Mouse (Mus musculus): ENCODE measurements around the gene Gpank1. TPM values are rescaled to one million over a fixed set of nuclear protein-coding genes. Genes with fewer than 3 reads are reported as not detected.

Gene Gpank1
- total and polyA plus RNA-seq, 3 experiments, result 40.4 to 44.7 TPM; not detected in 1

GRCm38 (mm10) chr17:35154616-35155015 lies 33.4 kb downstream of the Gpank1 start:
- no peak overlapping the region for H3K9ac ChIP-seq (ENCODE audit: control insufficient read depth, low read depth, low read length, poor library complexity, severe bottlenecking)
- H3K27me3 ChIP-seq (ENCODE audit: control insufficient read depth in 1 of 2, insufficient read depth in 2 of 2, low read length in 2 of 2), result no peaks in the 10 kb centered on the region
- DNase-seq (ENCODE audit: low read depth, low spot score), result no peak
- H3K36me3 ChIP-seq (ENCODE audit: control insufficient read depth in 1 of 2, insufficient read depth in 2 of 2, low read length in 2 of 2), result peaks cover 7 to 26% of the 10 kb centered on the region in 2 experiments
- TF ChIP-seq MXI1 (IDR thresholded peaks at IDR 0.05; ENCODE audit: low read depth, low read length) (no peak), CHD1 (IDR thresholded peaks at IDR 0.05; ENCODE audit: low read depth, low read length) (no peak), ZC3H11A (IDR thresholded peaks at IDR 0.05; ENCODE audit: low read depth, low read length) (no peak), POLR2A (IDR thresholded peaks at IDR 0.05; ENCODE audit: control insufficient read depth in 1 of 2, insufficient read depth in 1 of 2, low read depth in 1 of 2, low read length in 2 of 2, poor library complexity in 1 of 2) (peak in 1 of 2 experiments; percentile 28; a peak in 1 of 4 replicates), BHLHE40 (IDR thresholded peaks at IDR 0.05; ENCODE audit: borderline replicate concordance, low read depth, low read length) (no peak)
- no peaks in the 10 kb centered on the region for H3K4me1 ChIP-seq (ENCODE audit: control insufficient read depth in 1 of 2, insufficient read depth in 2 of 2, low read length in 2 of 2)
- no peaks in the 10 kb centered on the region for H3K9me3 ChIP-seq (replicated peaks; ENCODE audit: insufficient read depth, low read length)
- no peak overlapping the region for H3K27ac ChIP-seq (ENCODE audit: control insufficient read depth, low read depth, low read length)
- peaks cover 26% of the 10 kb centered on the region for H3K79me2 ChIP-seq (ENCODE audit: control insufficient read depth, insufficient read depth, low read length, poor library complexity)
- H3K4me3 ChIP-seq (ENCODE audit: control insufficient read depth in 1 of 2, insufficient read depth in 1 of 2, low read depth in 2 of 2, low read length in 2 of 2), result no peak overlapping the region

DNA sequence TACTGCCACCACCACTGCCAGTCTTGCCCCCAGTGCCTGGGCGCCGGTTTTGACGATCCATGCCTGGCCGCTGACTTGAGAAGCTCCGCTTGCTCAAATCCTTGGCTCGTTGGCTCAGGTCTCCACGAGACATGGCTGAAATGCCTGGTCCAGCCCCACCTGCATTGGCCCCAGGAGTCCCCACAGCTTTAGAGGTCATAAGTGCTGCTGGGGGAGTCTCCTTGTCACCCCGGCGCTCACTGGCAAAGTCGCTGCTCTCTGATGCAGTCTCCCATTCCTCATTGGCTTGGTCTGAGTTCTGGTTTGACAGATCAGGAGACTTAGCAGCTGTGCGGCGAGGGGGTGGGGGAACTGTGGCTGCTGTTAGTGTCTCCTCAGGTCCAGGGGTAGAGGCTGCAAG lies 34.2 kb downstream of the Gpank1 start:
- TF ChIP-seq MYC (IDR thresholded peaks at IDR 0.05; ENCODE audit: low read depth, low read length), result no peak
- TF ChIP-seq POLR2AphosphoS2 (IDR thresholded peaks at IDR 0.05; ENCODE audit: low read length), result 0 out of 2 replicates have a peak, but pooled peaks have one; percentile 3
- H3K9ac ChIP-seq (ENCODE audit: control insufficient read depth, low read depth, low read length, poor library complexity, severe bottlenecking), result no peak overlapping the region
- no peak for DNase-seq (ENCODE audit: low read depth, low spot score)
- peaks cover 33% of the 10 kb centered on the region for H3K79me2 ChIP-seq (ENCODE audit: control insufficient read depth, insufficient read depth, low read length, poor library complexity)
- H3K9me3 ChIP-seq (replicated peaks; ENCODE audit: insufficient read depth, low read length), result no peaks in the 10 kb centered on the region
- no peaks in the 10 kb centered on the region for H3K27me3 ChIP-seq (ENCODE audit: control insufficient read depth in 1 of 2, insufficient read depth in 2 of 2, low read length in 2 of 2)
- no peak overlapping the region for H3K4me3 ChIP-seq (ENCODE audit: control insufficient read depth in 1 of 2, insufficient read depth in 1 of 2, low read depth in 2 of 2, low read length in 2 of 2)
- peaks cover 6 to 32% of the 10 kb centered on the region in 2 experiments for H3K36me3 ChIP-seq (ENCODE audit: control insufficient read depth in 1 of 2, insufficient read depth in 2 of 2, low read length in 2 of 2)
- H3K4me1 ChIP-seq (ENCODE audit: control insufficient read depth in 1 of 2, insufficient read depth in 2 of 2, low read length in 2 of 2), result no peaks in the 10 kb centered on the region
- H3K27ac ChIP-seq (ENCODE audit: control insufficient read depth, low read depth, low read length), result no peak overlapping the region

DNA sequence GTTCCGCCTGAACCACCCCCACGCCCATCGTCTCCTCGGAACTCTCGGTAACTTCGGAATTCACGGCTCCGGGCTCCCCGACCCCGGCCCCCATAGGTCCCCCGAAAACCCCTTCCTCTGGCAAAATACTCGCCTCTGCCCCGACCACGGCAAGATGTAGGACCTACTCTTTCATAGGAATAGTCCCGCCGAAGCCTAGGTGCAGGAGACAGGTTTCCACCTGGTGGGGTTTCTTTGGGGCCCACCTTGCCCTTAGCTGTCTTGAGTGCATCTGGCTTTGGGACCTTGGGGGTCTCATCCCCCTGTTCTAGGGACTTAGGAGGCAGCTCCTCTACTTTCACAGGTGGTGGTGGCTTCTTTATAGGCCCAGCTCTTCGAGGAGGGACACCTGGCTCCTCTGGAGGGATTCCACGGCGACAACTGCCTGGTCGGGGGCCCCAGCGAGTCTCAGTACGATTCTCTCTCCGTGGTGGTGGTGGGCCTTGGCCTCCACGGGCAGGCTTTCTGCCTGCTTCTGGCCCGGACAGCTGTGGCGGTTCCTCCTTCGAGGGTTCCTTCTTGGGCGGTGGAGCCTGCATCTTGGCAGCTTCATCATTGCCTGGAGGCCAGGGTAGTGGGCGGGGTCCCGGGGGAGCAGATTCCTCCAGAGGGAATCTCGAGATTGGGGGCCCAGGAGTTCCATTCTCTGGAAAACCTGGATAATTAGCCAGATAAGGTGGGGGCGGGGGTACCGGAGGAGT lies 35.4 kb downstream of the Gpank1 start:
- Histone ChIP-seq H3K9me3 (replicated peaks; ENCODE audit: insufficient read depth, low read length) (no peaks in the 10 kb centered on the region), H3K4me3 (ENCODE audit: control insufficient read depth in 1 of 2, insufficient read depth in 1 of 2, low read depth in 2 of 2, low read length in 2 of 2) (no peak overlapping the region), H3K36me3 (ENCODE audit: control insufficient read depth in 1 of 2, insufficient read depth in 2 of 2, low read length in 2 of 2) (peaks cover 4 to 37% of the 10 kb centered on the region in 2 experiments; a peak in 3 of 4 replicates), H3K79me2 (ENCODE audit: control insufficient read depth, insufficient read depth, low read length, poor library complexity) (peaks cover 44% of the 10 kb centered on the region), H3K27me3 (ENCODE audit: control insufficient read depth in 1 of 2, insufficient read depth in 2 of 2, low read length in 2 of 2) (no peaks in the 10 kb centered on the region), H3K27ac (ENCODE audit: control insufficient read depth, low read depth, low read length) (no peak overlapping the region), H3K4me1 (ENCODE audit: control insufficient read depth in 1 of 2, insufficient read depth in 2 of 2, low read length in 2 of 2) (no peaks in the 10 kb centered on the region), H3K9ac (ENCODE audit: control insufficient read depth, low read depth, low read length, poor library complexity, severe bottlenecking) (no peak overlapping the region)
- no peak for TF ChIP-seq GATA1 (IDR thresholded peaks at IDR 0.05; ENCODE audit: low read depth, low read length)
- no peak for TF ChIP-seq ZNF384 (IDR thresholded peaks at IDR 0.05; ENCODE audit: low read depth, low read length)
- no peak for TF ChIP-seq MAX (IDR thresholded peaks at IDR 0.05; ENCODE audit: low read length)
- TF ChIP-seq MYB (IDR thresholded peaks at IDR 0.05; ENCODE audit: low read depth, low read length), result no peak
- TF ChIP-seq TCF12 (IDR thresholded peaks at IDR 0.05; ENCODE audit: low read depth, low read length), result no peak
- DNase-seq (ENCODE audit: low read depth, low spot score), result no peak
